Mouse (Mus musculus): Measurements from ENCODE around the gene Sh3bp4.

Sh3bp4 gene

DNA sequence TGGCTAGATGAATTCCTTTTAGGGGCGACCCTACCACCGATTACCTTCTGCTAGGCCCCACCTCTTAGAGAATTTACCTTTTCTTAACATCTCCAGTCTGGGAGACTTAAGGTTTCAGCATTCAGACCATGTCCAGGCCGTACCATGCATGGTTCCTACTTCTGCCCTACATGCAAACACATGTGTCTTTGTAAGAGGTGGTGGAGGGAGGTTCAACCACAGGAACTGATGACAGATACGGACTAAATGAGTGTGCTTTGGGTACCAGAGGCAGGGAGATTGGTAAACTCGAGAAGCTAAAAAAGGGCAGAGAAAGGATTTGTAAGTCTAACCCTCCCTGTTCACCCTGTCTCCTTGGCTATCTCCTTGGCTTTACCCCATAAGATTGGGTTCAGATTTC lies 23.5 kb downstream of the Sh3bp4 start:
- no peak for DNase-seq (ENCODE audit: low spot score)

GRCm38 (mm10) chr1:89094416-89094815 lies 24.2 kb downstream of the Sh3bp4 start:
- no peak for DNase-seq (ENCODE audit: low spot score)

DNA sequence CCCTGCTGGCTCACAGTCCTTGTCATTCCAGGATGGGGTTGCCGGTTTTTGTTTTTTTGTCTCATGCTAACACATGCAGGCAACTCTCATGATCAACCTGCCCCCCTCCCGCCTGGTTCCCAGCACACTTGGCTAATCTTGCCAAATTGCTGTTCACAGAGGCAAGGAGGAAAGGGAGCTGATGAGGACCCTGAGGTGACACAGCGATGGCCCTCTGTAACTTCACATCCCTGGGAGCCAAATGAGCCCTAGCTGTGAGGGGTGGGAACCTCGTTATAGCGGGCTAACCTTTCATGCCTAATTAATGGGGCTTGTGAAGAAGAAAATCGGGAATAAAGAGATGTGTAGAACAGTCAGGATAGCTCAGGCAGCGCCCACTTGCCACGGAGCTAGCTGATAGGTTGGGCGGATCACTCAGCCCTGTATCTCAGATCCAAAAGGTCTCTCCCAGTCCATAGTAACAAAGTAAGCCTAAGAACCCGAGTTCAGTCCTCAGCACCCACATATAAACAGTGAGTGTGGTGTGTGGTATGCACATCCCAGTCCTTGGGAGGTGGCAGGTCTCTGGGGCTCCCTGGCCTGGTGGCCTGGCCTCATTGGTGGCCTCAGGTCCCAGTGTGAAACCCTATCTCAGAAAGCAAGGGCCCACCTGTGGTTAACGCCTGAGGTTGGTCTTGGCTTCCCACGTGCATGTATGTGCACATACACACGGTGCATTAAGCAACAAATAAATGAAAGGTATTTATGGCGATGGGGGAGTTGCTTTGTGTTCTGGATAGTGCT lies 25.6 kb downstream of the Sh3bp4 start:
- DNase-seq (ENCODE audit: low spot score) = no peak

DNA sequence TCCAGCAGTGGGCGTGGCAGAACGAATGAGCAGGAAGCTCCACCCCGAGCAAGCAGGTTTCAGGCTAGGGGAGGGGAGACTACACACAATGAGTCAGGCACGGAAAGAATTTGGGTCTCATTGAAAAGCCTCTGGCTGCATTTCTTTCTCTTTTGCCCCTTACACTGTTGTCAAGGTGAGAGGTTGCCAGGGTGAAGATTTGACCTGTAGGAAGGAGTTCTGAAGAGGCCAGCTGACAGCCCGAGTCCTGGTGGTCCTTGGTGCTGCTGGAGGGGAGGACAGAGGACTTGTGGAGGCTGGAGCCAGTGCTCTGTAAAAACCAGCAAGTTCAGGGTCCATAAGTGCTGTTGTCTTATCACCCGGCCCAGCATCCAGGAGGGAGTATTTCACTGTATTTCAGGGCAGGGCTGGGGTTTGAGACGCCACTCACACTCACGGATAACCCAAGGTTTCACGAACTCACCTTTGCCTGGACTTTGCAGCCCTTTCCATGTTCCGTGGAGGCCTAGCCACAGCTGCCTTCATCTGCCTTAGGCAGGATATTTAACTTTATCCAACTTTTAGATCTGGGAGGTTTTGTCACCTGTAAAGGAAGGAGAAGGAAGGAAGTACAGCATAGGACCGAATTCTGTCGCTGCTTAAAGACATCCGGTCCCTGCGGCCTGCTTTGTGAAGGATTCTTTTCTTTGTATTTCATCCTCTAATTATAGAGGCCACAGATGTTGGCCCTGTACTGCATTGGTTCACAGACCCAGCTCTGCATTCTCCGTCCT lies 32.2 kb downstream of the Sh3bp4 start:
- no peak for DNase-seq (ENCODE audit: low spot score)

- DNase-seq (ENCODE audit: low spot score) = no peak
Observed at GRCm38 (mm10) chr1:89103004-89103263, 32.7 kb downstream of the Sh3bp4 start.

DNA sequence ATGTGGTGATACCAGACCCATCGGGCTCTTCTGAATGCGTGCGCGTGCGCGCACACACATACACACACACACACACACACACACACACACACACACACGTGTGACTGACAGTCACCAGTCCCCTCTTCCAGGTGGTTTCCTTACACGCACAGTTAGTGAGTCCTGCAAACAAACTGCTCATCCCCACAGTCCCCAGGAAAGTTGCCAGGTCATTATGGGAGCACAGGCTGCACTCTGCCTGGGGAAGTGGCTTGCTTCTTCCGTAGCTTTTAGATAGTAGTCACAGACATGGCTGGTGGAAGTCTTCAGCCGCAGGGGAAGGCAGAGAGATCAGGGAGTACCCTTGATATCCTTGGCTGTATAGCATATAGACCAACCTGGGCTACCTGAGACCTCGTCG lies 33.3 kb downstream of the Sh3bp4 start:
- DNase-seq (ENCODE audit: low spot score) = no peak

GRCm38 (mm10) chr1:89104066-89104765 lies 34.0 kb downstream of the Sh3bp4 start:
- DNase-seq (ENCODE audit: low spot score) = no peak

GRCm38 (mm10) chr1:89105891-89106830 lies 35.9 kb downstream of the Sh3bp4 start:
- DNase-seq (ENCODE audit: low spot score) = no peak

DNA sequence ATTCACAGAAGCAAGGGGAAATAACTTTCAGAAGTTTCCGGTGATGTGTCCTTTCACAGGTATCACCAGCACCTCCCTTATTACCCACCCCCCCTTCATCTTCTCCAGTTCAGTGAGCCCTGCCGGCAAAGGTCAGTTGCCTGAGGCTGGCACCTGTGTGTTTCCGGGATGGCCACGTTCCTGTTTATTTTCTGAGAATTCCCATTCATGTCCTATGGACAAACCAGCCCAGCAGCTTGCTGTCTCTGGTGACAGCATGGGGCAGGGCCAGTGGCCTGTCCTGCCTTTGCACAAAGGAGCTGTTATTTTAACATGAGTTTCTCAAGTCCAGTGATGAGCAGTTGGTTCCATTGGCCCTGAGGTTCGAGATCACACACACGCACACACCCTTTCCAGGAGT lies 37.3 kb downstream of the Sh3bp4 start:
- no peak for DNase-seq (ENCODE audit: low spot score)

GRCm38 (mm10) chr1:89108340-89108896 lies 38.2 kb downstream of the Sh3bp4 start:
- no peak for DNase-seq (ENCODE audit: low spot score)

- DNase-seq (ENCODE audit: low spot score) = no peak
Observed at GRCm38 (mm10) chr1:89109767-89110166, 39.6 kb downstream of the Sh3bp4 start.

DNA sequence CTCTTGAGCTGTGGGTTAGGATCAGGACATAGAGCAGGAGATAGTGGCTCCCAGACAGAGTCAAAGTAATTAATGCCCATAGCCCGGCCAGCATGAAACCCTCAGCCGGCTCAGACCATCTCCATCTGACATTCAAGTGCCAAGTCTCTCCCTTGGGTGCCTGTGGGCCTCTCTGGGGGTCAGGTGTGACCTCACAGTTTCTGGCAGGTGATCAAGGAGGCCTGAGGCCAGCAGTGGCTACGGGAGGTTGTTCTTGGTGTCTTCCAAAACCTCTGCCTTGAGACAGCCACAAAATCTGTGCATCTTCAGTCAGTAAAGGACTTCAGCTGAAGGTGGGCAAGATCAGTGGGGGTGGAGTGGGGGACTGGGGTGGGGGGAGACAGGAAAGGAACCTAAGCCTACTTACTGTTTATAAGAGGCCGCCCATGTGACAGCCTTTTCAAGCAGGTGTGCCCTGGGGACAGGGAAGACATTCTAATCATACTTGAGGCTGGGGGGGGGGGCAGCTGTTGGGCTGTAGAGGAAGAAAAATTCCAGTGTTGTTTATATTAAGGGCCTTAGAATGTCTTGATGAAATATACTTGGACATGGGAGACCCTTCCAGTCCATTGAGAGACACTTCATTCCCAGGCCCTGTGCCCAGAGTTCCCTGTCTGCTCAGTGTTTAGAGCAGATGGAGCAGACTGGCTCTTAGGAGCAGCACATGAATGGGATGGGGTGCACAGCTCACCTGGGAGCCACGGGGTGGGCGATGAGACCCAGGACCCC lies 40.7 kb downstream of the Sh3bp4 start:
- DNase-seq (ENCODE audit: low spot score) = no peak

DNA sequence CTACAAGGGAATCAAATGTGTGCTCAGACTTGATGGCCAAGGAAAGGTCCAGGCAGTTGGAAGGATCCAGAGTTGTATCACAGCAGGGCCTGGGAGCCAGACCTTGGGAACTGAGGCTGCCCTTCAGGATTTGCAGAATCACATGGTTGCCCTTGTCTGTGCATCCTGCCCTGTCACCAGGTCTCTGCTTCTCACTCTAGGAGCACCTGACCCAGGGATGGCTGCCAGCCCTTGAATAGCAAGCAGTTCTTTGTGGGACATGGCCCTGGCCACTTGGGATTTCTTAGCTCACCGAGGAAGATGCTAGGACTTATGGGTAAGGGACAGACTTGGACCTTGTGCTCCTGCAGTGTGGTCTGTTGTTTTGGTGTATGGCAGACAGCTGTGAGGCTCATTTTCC lies 42.3 kb downstream of the Sh3bp4 start:
- DNase-seq (ENCODE audit: low spot score) = no peak

GRCm38 (mm10) chr1:89113731-89114130 lies 43.5 kb downstream of the Sh3bp4 start:
- no peak for DNase-seq (ENCODE audit: low spot score)

- DNase-seq (ENCODE audit: low spot score) = no peak
Observed at GRCm38 (mm10) chr1:89117062-89117461, 46.8 kb downstream of the Sh3bp4 start.

- DNase-seq (ENCODE audit: low spot score) = no peak
Observed at GRCm38 (mm10) chr1:89118076-89118475, 47.9 kb downstream of the Sh3bp4 start.

DNA sequence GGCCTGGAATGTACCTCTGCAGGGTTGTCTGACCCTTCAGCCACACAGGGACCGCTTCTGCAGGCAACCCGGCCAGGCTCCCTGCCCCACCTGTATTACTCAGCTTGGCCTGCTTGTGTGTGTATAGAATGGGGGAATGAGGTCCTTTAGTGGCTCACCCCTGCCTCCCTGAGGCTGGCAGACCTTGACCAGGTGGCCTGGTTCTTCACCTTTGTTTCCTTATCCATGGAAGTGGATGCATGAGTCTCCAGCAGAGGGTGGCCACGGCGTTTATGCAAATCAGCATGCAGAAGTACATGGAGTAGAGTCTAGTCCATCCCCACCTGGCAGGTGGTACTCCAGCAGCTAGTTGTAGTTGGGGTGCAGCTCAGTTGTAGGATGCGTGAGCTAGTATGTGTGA lies 48.6 kb downstream of the Sh3bp4 start:
- no peak for DNase-seq (ENCODE audit: low spot score)

- DNase-seq (ENCODE audit: low spot score) = no peak
Observed at GRCm38 (mm10) chr1:89120290-89120689, 50.1 kb downstream of the Sh3bp4 start.

DNA sequence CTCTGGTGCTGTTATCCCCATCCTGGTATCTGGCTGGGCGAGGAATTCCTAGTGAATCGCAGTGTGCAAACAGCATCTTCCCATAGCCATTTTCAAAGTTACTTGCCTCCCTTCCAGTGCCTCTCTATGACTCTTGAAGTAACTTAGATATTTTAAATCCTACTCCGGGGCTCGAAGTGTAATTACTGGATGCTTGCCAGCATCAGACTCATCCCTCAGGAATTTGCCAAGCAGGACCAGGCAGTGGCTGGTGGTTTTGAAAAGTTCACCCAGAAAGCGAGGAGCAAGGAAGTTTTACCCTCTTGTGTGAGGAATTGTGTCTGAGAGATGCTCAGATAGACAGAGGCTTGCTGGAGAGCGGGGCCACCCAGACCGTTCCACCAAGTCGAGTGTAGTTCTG lies 51.3 kb downstream of the Sh3bp4 start:
- DNase-seq (ENCODE audit: low spot score) = no peak

GRCm38 (mm10) chr1:89122376-89122775 lies 52.2 kb downstream of the Sh3bp4 start:
- no peak for DNase-seq (ENCODE audit: low spot score)

- DNase-seq (ENCODE audit: low spot score) = no peak
Observed at GRCm38 (mm10) chr1:89124076-89124475, 53.9 kb downstream of the Sh3bp4 start.

All from testis, postnatal 10 days (tissue).